Mouse (Mus musculus): ENCODE measurements around the gene Atp5h.

DNA sequence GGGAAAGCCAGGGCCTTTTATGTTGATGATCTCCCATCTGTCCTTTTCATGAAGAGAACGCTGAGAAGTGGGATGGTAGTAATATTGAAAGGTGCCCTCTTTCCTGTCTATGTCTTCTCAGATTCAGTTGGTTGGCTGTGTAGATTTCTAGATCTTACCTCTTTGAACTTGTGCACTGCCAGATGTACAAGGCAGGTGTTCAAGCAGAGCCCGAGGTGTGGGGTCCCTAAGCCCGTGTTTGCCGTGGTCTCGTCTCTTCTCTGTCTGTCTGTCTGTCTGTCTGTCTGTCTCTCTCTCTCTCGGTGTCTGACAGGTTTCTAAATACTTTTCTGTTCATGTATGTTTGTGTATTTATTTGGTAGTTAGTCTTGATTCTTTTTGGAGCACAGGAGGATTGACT lies 5.9 kb upstream of the Atp5h start:
- TF ChIP-seq GATA1 (IDR thresholded peaks at IDR 0.05; ENCODE audit: low read length) (no peak), TAL1 (IDR thresholded peaks at IDR 0.05; ENCODE audit: low read length) (no peak)

Data from erythroblast, embryonic 14.5 days (primary cell).